Mouse (Mus musculus) spleen, postnatal 4 days (tissue): ENCODE measurements at regions not wholly inside any gene's neighbourhood (a gene's known extent, or its start where the extent isn't known, plus 50 kb on each side); places are given as distances from the start of the nearest gene placed in this dataset.

Experiments
- DNase-seq, 2 experiments: peaks; one replicate each; pipeline ENCODE4 v3.0.0; 2022; ENCODE audit warnings: low spot score in 2 of 2

DNA sequence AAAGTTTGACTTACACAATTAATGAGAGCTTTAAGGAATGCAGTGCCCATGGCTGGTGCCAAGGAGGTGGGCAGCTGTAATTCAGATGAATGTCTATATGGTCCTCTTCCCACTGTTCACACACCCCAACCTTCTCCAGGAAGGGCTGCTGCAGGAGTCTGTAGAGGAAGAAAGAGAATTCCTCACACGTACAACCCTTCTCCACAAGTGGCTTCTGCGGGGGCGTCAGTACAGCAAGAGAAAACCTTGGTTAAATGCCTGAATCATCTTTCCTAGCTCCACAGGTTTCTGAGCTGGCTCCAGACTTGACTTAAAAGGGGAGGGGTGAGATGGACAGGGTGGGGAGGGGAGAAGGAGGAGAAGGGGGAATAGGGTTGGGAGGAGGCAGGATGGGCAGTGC lies 306.3 kb downstream of the Tbc1d1 start:
- no peak for DNase-seq

DNA sequence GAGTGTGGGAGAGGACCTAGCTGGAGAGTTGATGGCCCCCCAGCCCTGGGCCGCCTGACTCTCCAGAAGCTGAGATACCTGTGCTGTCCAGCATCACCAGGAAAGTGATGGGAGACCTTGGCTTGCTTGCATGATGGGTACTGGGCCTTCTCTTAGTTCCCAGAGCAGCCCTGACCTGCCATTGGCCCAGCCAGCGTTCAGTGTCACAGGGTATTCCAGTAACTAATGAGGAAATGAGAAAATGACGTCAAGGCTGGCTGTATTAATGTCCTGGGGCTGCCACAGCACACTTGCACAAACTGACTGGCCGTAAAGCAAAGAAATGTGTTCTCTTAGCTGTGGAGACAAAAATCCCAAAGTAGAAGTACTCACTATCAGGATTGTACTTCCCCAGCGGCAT lies 307.5 kb downstream of the Tbc1d1 start:
- no peak for DNase-seq

- DNase-seq = no peak
Observed at GRCm38 (mm10) chr5:64466320-64466719, 310.2 kb downstream of the Tbc1d1 start.

GRCm38 (mm10) chr5:64467856-64468255 lies 311.8 kb downstream of the Tbc1d1 start:
- DNase-seq = no peak

GRCm38 (mm10) chr5:64468307-64468706 lies 312.2 kb downstream of the Tbc1d1 start:
- DNase-seq = no peak

DNA sequence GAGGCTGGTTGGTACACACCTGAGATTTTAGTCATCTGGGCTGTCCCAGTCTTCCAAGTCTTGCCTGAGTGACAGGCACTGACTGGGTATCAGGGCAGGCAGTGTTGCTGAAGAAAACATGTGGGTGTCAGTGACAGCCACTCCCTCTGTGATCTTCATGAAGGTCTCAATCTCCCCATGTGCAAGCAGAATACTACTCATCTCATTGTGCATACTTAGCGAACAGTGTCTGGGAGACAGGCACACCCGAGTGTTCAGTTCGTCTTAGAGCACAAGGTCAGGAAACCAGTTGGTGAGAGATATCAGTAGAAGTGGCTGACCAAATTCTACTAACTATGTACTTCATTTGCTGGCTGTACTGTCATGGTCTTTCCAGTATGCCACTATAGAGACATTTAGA lies 315.9 kb downstream of the Tbc1d1 start:
- no peak for DNase-seq

GRCm38 (mm10) chr5:64472415-64472814 lies 316.3 kb downstream of the Tbc1d1 start:
- no peak for DNase-seq

GRCm38 (mm10) chr5:64474868-64475267 lies 318.8 kb downstream of the Tbc1d1 start:
- DNase-seq = no peak

DNA sequence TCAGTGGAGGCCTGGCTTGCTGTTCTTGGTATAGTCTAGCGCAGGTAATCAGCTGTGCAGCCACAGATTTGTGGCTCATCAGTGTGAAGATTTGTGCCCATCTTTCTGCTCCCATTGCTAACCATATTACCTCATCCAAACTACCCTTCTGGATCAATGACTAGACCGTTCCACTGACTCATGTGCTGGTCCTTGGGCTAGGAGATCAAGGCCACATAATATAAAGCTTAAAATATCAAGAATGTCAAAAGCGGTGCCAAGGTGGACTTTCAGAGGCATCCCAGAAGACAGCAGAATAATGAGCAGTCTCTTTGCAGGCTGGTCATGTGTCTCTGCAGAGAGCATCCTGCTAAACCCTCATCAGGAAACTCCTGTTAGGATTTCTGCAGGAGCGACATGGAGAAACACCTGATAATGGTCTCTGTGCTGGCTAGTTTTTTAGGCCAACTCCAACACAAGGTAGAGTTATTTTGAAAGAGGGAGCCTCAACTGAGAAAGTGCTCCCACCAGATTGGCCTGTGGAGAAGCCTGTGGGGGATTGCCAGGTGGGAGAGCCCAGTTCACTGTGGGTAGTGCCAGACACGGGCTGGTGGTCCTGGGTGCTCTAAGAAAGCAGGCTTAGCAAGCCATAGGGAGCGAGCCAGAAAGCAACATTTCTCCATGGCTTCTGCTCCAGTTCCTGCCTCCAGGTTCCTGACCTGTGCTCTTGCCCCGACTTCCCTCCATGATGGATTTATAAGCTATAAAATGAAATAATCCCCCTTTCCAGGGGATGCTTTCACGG lies 319.8 kb downstream of the Tbc1d1 start:
- DNase-seq = no peak

GRCm38 (mm10) chr5:64476641-64477369 lies 320.7 kb downstream of the Tbc1d1 start:
- DNase-seq = no peak

GRCm38 (mm10) chr5:64478143-64478542 lies 322.0 kb downstream of the Tbc1d1 start:
- DNase-seq = no peak

GRCm38 (mm10) chr5:64478599-64479214 lies 322.6 kb downstream of the Tbc1d1 start:
- no peak for DNase-seq

DNA sequence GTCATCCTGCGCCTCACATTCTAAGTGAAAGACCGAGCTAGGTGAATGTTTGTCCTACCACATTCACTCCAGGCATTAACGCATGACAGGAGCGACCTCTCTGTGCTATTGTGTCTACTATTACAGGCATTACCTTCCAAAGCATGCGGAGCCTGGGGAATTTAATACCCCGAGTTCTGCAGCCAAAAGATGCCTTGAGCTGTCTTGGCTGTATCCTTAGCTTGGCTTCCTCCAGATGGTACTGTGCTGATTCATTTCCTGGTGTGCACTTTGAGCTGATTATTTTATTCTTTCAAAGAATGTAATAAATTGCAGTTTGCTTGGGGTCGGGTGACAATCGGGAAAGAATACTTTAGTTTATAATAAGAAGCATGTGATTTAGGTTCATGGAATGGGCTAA lies 323.2 kb downstream of the Tbc1d1 start:
- DNase-seq = no peak

DNA sequence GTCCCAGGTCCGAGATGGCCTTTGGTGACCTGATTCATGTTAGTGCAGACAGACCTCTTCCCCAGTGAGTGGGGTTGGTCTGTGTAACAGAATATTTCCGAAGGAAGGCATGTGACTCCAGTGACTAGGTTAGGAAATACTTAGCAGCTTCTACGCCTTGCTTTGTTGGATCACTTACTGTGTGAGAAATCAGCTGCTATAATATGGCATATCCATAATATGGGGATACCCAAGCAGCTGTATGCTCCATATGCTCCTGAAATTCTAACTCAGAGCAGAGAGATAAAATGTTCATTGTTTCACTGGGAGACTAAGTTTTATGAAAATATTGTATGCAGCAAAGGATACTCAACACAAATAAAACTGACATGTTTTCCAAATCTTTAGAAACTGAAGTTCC lies 318.1 kb upstream of the Klf3 start:
- no peak for DNase-seq

DNA sequence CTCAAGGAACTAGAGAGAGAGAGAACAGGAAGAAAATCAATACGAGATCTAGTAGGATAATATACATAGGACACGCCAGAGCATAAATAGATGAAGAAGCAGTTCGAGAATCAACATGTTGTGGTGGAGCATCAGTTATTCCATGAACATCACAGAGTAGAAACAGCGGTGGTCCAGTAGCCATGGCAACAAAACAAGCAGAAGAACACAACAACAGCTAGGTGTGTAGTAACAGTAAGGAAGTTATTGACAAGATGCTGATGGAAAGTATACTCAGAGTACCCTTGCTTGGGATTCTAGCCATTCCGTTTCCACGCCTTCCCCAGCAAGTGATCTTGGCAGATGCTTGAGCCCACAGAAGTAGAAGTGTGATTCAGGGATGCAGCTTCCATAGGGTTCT lies 317.3 kb upstream of the Klf3 start:
- no peak for DNase-seq

DNA sequence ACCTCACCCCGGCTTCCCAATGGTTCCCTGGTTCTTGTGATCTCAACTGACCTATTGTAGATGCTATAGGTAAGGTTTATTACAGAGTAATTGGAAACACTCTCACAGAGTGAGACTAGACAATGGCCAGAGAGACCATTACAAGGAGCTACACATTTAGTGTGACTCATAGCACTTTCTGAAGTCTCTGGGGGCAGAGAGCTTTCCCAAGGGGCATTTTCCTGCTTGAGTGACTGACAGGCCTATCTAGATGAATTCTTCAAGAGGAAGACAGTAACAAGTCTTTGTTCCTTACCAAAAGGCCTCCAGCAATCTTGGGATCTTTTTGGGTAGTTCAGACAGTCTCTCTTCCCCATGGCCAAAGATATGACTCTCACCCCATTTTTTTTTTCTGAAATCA lies 316.4 kb upstream of the Klf3 start:
- no peak for DNase-seq

GRCm38 (mm10) chr5:64487698-64488398 lies 315.3 kb upstream of the Klf3 start:
- DNase-seq = peak; percentile 57 to 72

GRCm38 (mm10) chr5:64489656-64490444 lies 313.3 kb upstream of the Klf3 start:
- no peak for DNase-seq

DNA sequence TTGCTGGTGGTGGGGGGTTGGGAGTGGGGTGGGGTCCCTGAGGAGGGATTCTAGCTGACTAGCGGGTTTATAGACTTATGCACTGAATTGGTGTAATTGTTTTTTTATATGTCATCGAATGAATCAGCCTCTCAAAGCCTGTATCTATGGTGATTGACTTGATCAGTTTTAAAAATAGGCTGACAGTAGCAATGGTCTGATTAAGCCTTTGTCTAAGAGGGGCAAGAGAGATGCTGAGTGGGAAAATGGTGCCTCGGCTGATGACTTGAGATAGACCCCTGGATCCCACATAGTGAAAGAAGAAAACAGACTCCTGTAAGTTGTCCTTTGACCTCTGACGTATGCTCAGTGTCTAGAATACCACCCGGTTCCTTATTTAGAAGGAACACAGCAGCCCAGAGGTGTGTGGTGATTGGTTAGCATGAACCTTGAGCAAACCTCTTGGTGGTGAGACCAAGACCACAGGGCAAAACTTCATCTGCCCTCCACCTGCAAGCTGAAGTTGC lies 312.7 kb upstream of the Klf3 start:
- no peak for DNase-seq

- no peak for DNase-seq
Observed at GRCm38 (mm10) chr5:64494429-64494828, 308.8 kb upstream of the Klf3 start.

GRCm38 (mm10) chr5:64496853-64497252 lies 306.3 kb upstream of the Klf3 start:
- DNase-seq = no peak
